In the genomic region with DNA sequence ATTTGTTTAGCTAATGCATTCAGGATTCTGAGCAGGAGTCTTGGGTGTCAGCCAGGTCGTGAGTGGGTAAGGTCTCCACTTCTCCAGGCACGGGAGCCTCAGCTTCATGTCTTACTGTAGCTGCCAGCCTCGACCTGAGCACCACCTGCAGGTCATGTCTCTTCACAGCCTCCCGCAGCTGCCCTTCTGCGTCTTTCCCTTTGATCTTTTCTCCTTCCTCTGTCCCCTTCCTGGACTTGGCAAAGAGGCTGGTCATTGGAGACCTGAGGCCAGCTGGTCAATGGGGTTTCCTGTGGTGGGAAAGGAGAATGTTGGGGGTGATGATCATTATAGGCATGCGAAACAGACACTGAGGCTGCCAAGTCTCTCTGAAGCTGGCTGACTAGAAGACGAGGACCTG, we compare ENCODE assay signal across 10 mouse cellular contexts. TPM values are rescaled to one million over a fixed set of nuclear protein-coding genes. Genes with fewer than 3 reads are reported as not detected.
A peak's percentile ranks its signal among the peaks of the same experiment; 100 is the strongest.
DNase-seq lines count a peak whose midpoint lies in the region; ATAC-seq and TF ChIP-seq lines count a peak whose summit lies in the region.
"Had no signal": no experiment of that assay in that cellular context is flagged by ENCODE, and none has a peak within 500 bp of the region (broad histone marks: within the 10 kb centered on the region; RNA-seq: fewer than 3 reads in every experiment).

No protein-coding gene starts in this region.

- H3K9ac ChIP-seq in heart, embryonic 11.5 days (ENCODE audit: low read depth, low read length) = no peak overlapping the region
- H3K9ac ChIP-seq in stomach, postnatal 0 days (ENCODE audit: low read length) = no peak overlapping the region

- DNase-seq in heart, postnatal 10 days = peak; percentile 19 to 20
- peak; percentile 7 for DNase-seq in thymus, postnatal 25 days
- no peak for DNase-seq in thymus, adult 18-20 months
- peak; percentile 9 to 21 for DNase-seq in kidney, adult 8-10 months
- peak; percentile 31 for DNase-seq in stomach, postnatal 0 days (ENCODE audit: low spot score)
- DNase-seq in left cerebral cortex, postnatal 25 days (ENCODE audit: low spot score in 2 of 2) = no peak
- DNase-seq in urinary bladder, adult 2 months (ENCODE audit: low spot score) = no peak
- DNase-seq: layer of hippocampus, postnatal 36 days had no signal

- H3K27ac ChIP-seq in heart, embryonic 11.5 days (ENCODE audit: low read depth, low read length) = no peak overlapping the region
- H3K27ac ChIP-seq in stomach, postnatal 0 days (replicated peaks) = no peak overlapping the region

- intact Hi-C loops in heart, postnatal 10 days (cut with DNase I) = no loop called here
- intact Hi-C loops in left cerebral cortex, postnatal 25 days (cut with DNase I) = no loop called here

- WGBS in heart, embryonic 11.5 days (ENCODE audit: insufficient replicate concordance) = 39% methylated on average over 7 of the region's 7 CpGs
- 30% methylated on average over 7 of the region's 7 CpGs for WGBS in stomach, postnatal 0 days

- H3K9me3 ChIP-seq in heart, embryonic 11.5 days (replicated peaks; ENCODE audit: control insufficient read depth, low read length) = no peaks in the 10 kb centered on the region
- H3K9me3 ChIP-seq in stomach, postnatal 0 days (ENCODE audit: control insufficient read depth, low read length) = no peaks in the 10 kb centered on the region

- ATAC-seq in heart, embryonic 11.5 days (replicated peaks; ENCODE audit: insufficient number of reproducible peaks, low FRiP score, low TSS enrichment) = no peak
- no peak for ATAC-seq in stomach, postnatal 0 days (ENCODE audit: low FRiP score, low TSS enrichment)

- H3K27me3 ChIP-seq in heart, embryonic 11.5 days (ENCODE audit: control insufficient read depth, insufficient read depth, low read length) = no peaks in the 10 kb centered on the region
- no peaks in the 10 kb centered on the region for H3K27me3 ChIP-seq in stomach, postnatal 0 days (ENCODE audit: control insufficient read depth, insufficient read depth, low read length)

- TF ChIP-seq CTCF in stomach, postnatal 0 days (IDR thresholded peaks at IDR 0.05; ENCODE audit: low read depth) = peak; percentile 57

- H3K4me1 ChIP-seq in heart, embryonic 11.5 days (ENCODE audit: control insufficient read depth, insufficient read depth, low read length) = no peaks in the 10 kb centered on the region; the same call in 1 of the 2 replicates
- no peaks in the 10 kb centered on the region for H3K4me1 ChIP-seq in stomach, postnatal 0 days (replicated peaks; ENCODE audit: control insufficient read depth, insufficient read depth)

- no peak for TF ChIP-seq EP300 in stomach, postnatal 0 days (optimal IDR thresholded peaks at IDR 0.05)

- no peak overlapping the region for H3K4me3 ChIP-seq in heart, embryonic 11.5 days (ENCODE audit: low read depth, low read length)
- no peak overlapping the region for H3K4me3 ChIP-seq in stomach, postnatal 0 days (ENCODE audit: low read depth, low read length)
- H3K4me3 ChIP-seq: myocyte had no signal

- no peak overlapping the region for H3K4me2 ChIP-seq in heart, embryonic 11.5 days
- no peak overlapping the region for H3K4me2 ChIP-seq in stomach, postnatal 0 days (replicated peaks; ENCODE audit: low read depth)

- peaks cover 7% of the 10 kb centered on the region; the same call in 1 of the 2 replicates for H3K36me3 ChIP-seq in heart, embryonic 11.5 days (ENCODE audit: control insufficient read depth, insufficient read depth, low read length)
- H3K36me3 ChIP-seq in stomach, postnatal 0 days (ENCODE audit: control insufficient read depth, insufficient read depth, low read length) = no peaks in the 10 kb centered on the region

RNA-seq across cellular contexts. Expression of a gene that starts 55.1 kb away (rescaled TPM):
- total RNA-seq in heart, postnatal 10 days (2021) = 10 to 100 TPM; 16.1 to 20.4 TPM
- polyA plus RNA-seq in heart, embryonic 11.5 days (2014; fragmentation: Nextera tagmentation; extraction: Ambion mirVana) = 6.8 and 7.3 TPM in 2 replicates
- polyA plus RNA-seq in stomach, postnatal 0 days (2015; fragmentation: Nextera tagmentation; extraction: Ambion mirVana) = 11.4 and 11.6 TPM in 2 replicates
- 1 to 10 TPM; 2.4 to 3.0 TPM for total RNA-seq in left cerebral cortex, postnatal 25 days (2021)
- 23.0 and 24.7 TPM in 2 replicates for polyA plus RNA-seq in urinary bladder, adult 2 months (2012; rRNA removed)

Comparison
In these comparisons a context has a peak if more than half of its experiments do, and no peak if none do; other contexts are left out.
1. DNase-seq: peak in heart, postnatal 10 days (2 of 2), thymus, postnatal 25 days (single experiment), kidney, adult 8-10 months (2 of 2) and stomach, postnatal 0 days (single experiment); none in thymus, adult 18-20 months (0 of 2), left cerebral cortex, postnatal 25 days (0 of 2) and urinary bladder, adult 2 months (single experiment).